Mouse (Mus musculus) stomach, embryonic 15.5 days (tissue): Measurements from ENCODE around the gene Dhrs3. TPM values are rescaled to one million over a fixed set of nuclear protein-coding genes. Genes with fewer than 3 reads are reported as not detected.

Source experiments
- ATAC-seq: fragments of 200-750 bp; cut with Nextera tagmentation; 2 replicates; pipeline ENCODE4 v1.8.0; 2017; ENCODE audit warnings: low read depth, moderate number of reproducible peaks, moderate TSS enrichment; ENCODE audit not compliant: insufficient read depth, low FRiP score
- H3K27ac ChIP-seq: fragments of 300-500 bp; sonication (generic); 2 replicates; pipeline ENCODE4 v1.5.1; 2015; ENCODE audit warnings: mild to moderate bottlenecking, inconsistent platforms
- H3K27me3 ChIP-seq: fragments of 300-500 bp; sonication (generic); replicated peaks from 2 replicates; pipeline ENCODE4 v1.6.1; 2015; ENCODE audit warnings: inconsistent platforms
- H3K36me3 ChIP-seq: fragments of 300-500 bp; sonication (generic); 2 replicates; pipeline ENCODE4 v1.6.1; 2015; ENCODE audit warnings: inconsistent platforms
- H3K4me1 ChIP-seq: fragments of 300-500 bp; sonication (generic); 2 replicates; pipeline ENCODE4 v1.6.1; 2015; ENCODE audit warnings: inconsistent platforms
- H3K4me2 ChIP-seq: fragments of 300-500 bp; sonication (generic); 2 replicates; pipeline ENCODE4 v1.6.1; 2015; ENCODE audit warnings: mild to moderate bottlenecking, inconsistent platforms
- H3K4me3 ChIP-seq: fragments of 300-500 bp; sonication (generic); replicated peaks from 2 replicates; pipeline ENCODE4 v1.5.1; 2015; ENCODE audit warnings: inconsistent platforms
- H3K9ac ChIP-seq: fragments of 300-500 bp; sonication (generic); 2 replicates; pipeline ENCODE4 v1.6.1; 2015; ENCODE audit warnings: inconsistent platforms
- H3K9me3 ChIP-seq: fragments of 300-500 bp; sonication (generic); 2 replicates; pipeline ENCODE4 v1.6.1; 2016; ENCODE audit warnings: inconsistent platforms
- WGBS: fragments of 180-500 bp; shearing (Covaris S2); methylation state at CpG from one replicate; pipeline ENCODE4 v1.1.7; 2015; 5-methylcytosine and 5-hydroxymethylcytosine counted together
- polyA plus RNA-seq: library from polyadenylated mRNA; unstranded; fragments of >200 nt; fragmentation: Nextera tagmentation; extraction: Ambion mirVana; gene quantifications from 2 replicates; pipeline ENCODE4 v1.2.1, GENCODE M21; 2015

Gene Dhrs3
- polyA plus RNA-seq, 1 experiment from 2014 or later: 112 TPM

- WGBS: 76% methylated on average over 3 of the region's 3 CpGs
- Histone ChIP-seq H3K36me3 (no peaks in the 10 kb centered on the region), H3K4me2 (no peak overlapping the region), H3K4me1 (no peaks in the 10 kb centered on the region), H3K27ac (no peak overlapping the region), H3K27me3 (no peaks in the 10 kb centered on the region), H3K9ac (no peak overlapping the region), H3K4me3 (no peak overlapping the region), H3K9me3 (no peaks in the 10 kb centered on the region)
- no peak for ATAC-seq
Measured at GRCm38 (mm10) chr4:144961696-144962095, 69.1 kb downstream of the Dhrs3 start.

GRCm38 (mm10) chr4:144965255-144965654, 72.6 kb downstream of the Dhrs3 start:
- Histone ChIP-seq H3K4me1 (no peaks in the 10 kb centered on the region), H3K27me3 (no peaks in the 10 kb centered on the region), H3K27ac (no peak overlapping the region), H3K36me3 (no peaks in the 10 kb centered on the region), H3K9me3 (no peaks in the 10 kb centered on the region), H3K4me2 (no peak overlapping the region), H3K4me3 (no peak overlapping the region), H3K9ac (no peak overlapping the region)
- WGBS: 75% methylated on average over 2 of the region's 2 CpGs
- ATAC-seq: no peak

- Histone ChIP-seq H3K9ac (no peak overlapping the region), H3K9me3 (no peaks in the 10 kb centered on the region), H3K36me3 (no peaks in the 10 kb centered on the region), H3K4me2 (no peak overlapping the region), H3K27ac (no peak overlapping the region), H3K4me1 (no peaks in the 10 kb centered on the region), H3K27me3 (no peaks in the 10 kb centered on the region), H3K4me3 (no peak overlapping the region)
- 88% methylated on average over 3 of the region's 3 CpGs for WGBS
- ATAC-seq: no peak
Measured at GRCm38 (mm10) chr4:144968371-144968770, 75.7 kb downstream of the Dhrs3 start.

GRCm38 (mm10) chr4:144969030-144969429, 76.4 kb downstream of the Dhrs3 start:
- WGBS: 49% methylated on average over 6 of the region's 6 CpGs
- no peaks in the 10 kb centered on the region for H3K9me3 ChIP-seq
- no peak overlapping the region for H3K4me3 ChIP-seq
- no peak overlapping the region for H3K4me2 ChIP-seq
- no peaks in the 10 kb centered on the region for H3K36me3 ChIP-seq
- H3K9ac ChIP-seq: no peak overlapping the region
- no peaks in the 10 kb centered on the region for H3K4me1 ChIP-seq
- no peak for ATAC-seq
- no peak overlapping the region for H3K27ac ChIP-seq
- H3K27me3 ChIP-seq: no peaks in the 10 kb centered on the region

- no peaks in the 10 kb centered on the region for H3K4me1 ChIP-seq
- no peaks in the 10 kb centered on the region for H3K9me3 ChIP-seq
- H3K4me2 ChIP-seq: no peak overlapping the region
- H3K9ac ChIP-seq: no peak overlapping the region
- H3K4me3 ChIP-seq: no peak overlapping the region
- 71% methylated on average over 2 of the region's 2 CpGs for WGBS
- no peaks in the 10 kb centered on the region for H3K27me3 ChIP-seq
- no peak overlapping the region; the same call in 1 of the 2 replicates for H3K27ac ChIP-seq
- no peak for ATAC-seq
- no peaks in the 10 kb centered on the region for H3K36me3 ChIP-seq
Measured at GRCm38 (mm10) chr4:144971048-144971447, 78.4 kb downstream of the Dhrs3 start.

GRCm38 (mm10) chr4:144972948-144973720, 80.5 kb downstream of the Dhrs3 start:
- ATAC-seq: no peak
- Histone ChIP-seq H3K27me3 (no peaks in the 10 kb centered on the region), H3K36me3 (no peaks in the 10 kb centered on the region), H3K4me3 (no peak overlapping the region), H3K4me2 (no peak overlapping the region), H3K27ac (peak overlapping the region; percentile 23; the same call in 1 of the 2 replicates), H3K9ac (no peak overlapping the region), H3K9me3 (no peaks in the 10 kb centered on the region), H3K4me1 (no peaks in the 10 kb centered on the region)
- WGBS: 75% methylated on average over 6 of the region's 6 CpGs

GRCm38 (mm10) chr4:144974458-144974857, 81.8 kb downstream of the Dhrs3 start:
- Histone ChIP-seq H3K27me3 (no peaks in the 10 kb centered on the region), H3K36me3 (no peaks in the 10 kb centered on the region), H3K9me3 (no peaks in the 10 kb centered on the region), H3K4me2 (no peak overlapping the region), H3K9ac (no peak overlapping the region), H3K27ac (no peak overlapping the region), H3K4me3 (no peak overlapping the region), H3K4me1 (no peaks in the 10 kb centered on the region)
- 68% methylated on average over 3 of the region's 3 CpGs for WGBS
- ATAC-seq: no peak

GRCm38 (mm10) chr4:144975505-144975904, 82.9 kb downstream of the Dhrs3 start:
- Histone ChIP-seq H3K9me3 (no peaks in the 10 kb centered on the region), H3K27ac (no peak overlapping the region), H3K9ac (no peak overlapping the region), H3K4me2 (no peak overlapping the region), H3K36me3 (no peaks in the 10 kb centered on the region), H3K4me3 (no peak overlapping the region), H3K27me3 (no peaks in the 10 kb centered on the region), H3K4me1 (no peaks in the 10 kb centered on the region)
- 70% methylated on average over 2 of the region's 2 CpGs for WGBS
- ATAC-seq: no peak

GRCm38 (mm10) chr4:144977057-144977456, 84.4 kb downstream of the Dhrs3 start:
- no peak overlapping the region for H3K9ac ChIP-seq
- no peaks in the 10 kb centered on the region for H3K36me3 ChIP-seq
- no peak for ATAC-seq
- H3K4me1 ChIP-seq: no peaks in the 10 kb centered on the region
- H3K27ac ChIP-seq: no peak overlapping the region
- 61% methylated on average over 1 of the region's 1 CpGs for WGBS
- H3K9me3 ChIP-seq: no peaks in the 10 kb centered on the region
- H3K27me3 ChIP-seq: no peaks in the 10 kb centered on the region
- H3K4me3 ChIP-seq: no peak overlapping the region
- no peak overlapping the region for H3K4me2 ChIP-seq

Other genes with a start within 250 kb of the Dhrs3 start
- gene Gm436, start 206.5 kb upstream of the Dhrs3 start, polyA plus RNA-seq: not detected in 2 replicates
- gene Gm13178, start 171.4 kb upstream of the Dhrs3 start, polyA plus RNA-seq: not detected in 2 replicates
- gene Gm438, start 106.2 kb upstream of the Dhrs3 start, polyA plus RNA-seq: not detected in 2 replicates